Mouse (Mus musculus) cerebellum, adult 2 months (tissue): ENCODE results near the gene Kbtbd13. TPM values are rescaled to one million over a fixed set of nuclear protein-coding genes. Genes with fewer than 3 reads are reported as not detected.

Experiments
- DNase-seq, 2 experiments: peaks; one replicate each; pipeline ENCODE4 v3.0.0; 2021
- H3K27ac ChIP-seq: fragments of 200-500 bp; 2 replicates; pipeline ENCODE4 v1.5.1; 2012; ENCODE audit warnings: low read length, control low read depth, inconsistent platforms; ENCODE audit not compliant: insufficient read depth
- H3K27me3 ChIP-seq: fragments of 200-500 bp; 2 replicates; pipeline ENCODE4 v1.6.1; 2012; ENCODE audit warnings: inconsistent platforms, mild to moderate bottlenecking, low read length, moderate library complexity; ENCODE audit not compliant: control insufficient read depth, insufficient read depth
- H3K4me1 ChIP-seq: fragments of 200-500 bp; 2 replicates; pipeline ENCODE4 v1.6.1; 2011; ENCODE audit warnings: low read length; ENCODE audit not compliant: control insufficient read depth, insufficient read depth
- H3K4me3 ChIP-seq: fragments of 200-500 bp; replicated peaks from 2 replicates; pipeline ENCODE3; 2011; ENCODE audit warnings: mild to moderate bottlenecking, low read depth, low read length, control low read depth; ENCODE audit not compliant: insufficient read depth
- CTCF ChIP-seq: fragments of 200-500 bp; IDR thresholded peaks from 2 replicates; pipeline ENCODE4 v1.5.1; 2011; ENCODE audit warnings: low read depth, mild to moderate bottlenecking, control low read depth, low read length, moderate library complexity, borderline replicate concordance; ENCODE audit not compliant: insufficient read depth
- POLR2A ChIP-seq: fragments of 200-500 bp; IDR thresholded peaks from 2 replicates; pipeline ENCODE4 v1.6.1; 2011; ENCODE audit warnings: low read length, control low read depth, borderline replicate concordance; ENCODE audit not compliant: insufficient read depth
- WGBS: fragments of 180-500 bp; shearing (Covaris S2); methylation state at CpG from one replicate; pipeline ENCODE4 v1.1.7; 2018; 5-methylcytosine and 5-hydroxymethylcytosine counted together
- polyA plus RNA-seq: library from polyadenylated mRNA; depleted of rRNA; stranded (reverse); fragments of >200 nt; gene quantifications from 2 replicates; pipeline ENCODE4 v1.2.3, GENCODE M21; 2012

The Kbtbd13 gene
- polyA plus RNA-seq, 1 experiment, result 0.11 TPM

DNA sequence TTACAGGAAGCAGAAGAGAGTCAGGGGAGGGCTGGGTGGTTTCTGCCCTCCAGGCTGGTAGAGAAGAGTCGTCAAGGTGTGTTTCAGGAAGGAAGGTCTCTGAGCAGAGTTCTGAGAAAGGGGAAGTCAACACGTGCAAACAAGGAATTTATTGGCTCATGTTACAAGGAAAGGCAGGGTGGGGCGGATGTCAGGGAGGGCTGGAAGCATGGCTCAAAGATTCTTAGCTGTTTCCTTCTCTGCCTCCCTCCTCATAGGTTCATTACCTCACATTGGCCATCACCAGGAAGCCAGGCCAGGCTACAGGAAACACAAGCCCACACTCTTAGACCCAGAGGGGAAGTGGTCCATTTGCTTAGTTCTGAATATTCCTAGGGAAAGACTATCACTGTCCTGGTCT lies 32.9 kb upstream of the Kbtbd13 start:
- 56% methylated on average over 3 of the region's 3 CpGs for WGBS
- Histone ChIP-seq H3K27me3 (no peaks in the 10 kb centered on the region), H3K4me1 (no peaks in the 10 kb centered on the region), H3K4me3 (no peak overlapping the region), H3K27ac (no peak overlapping the region)
- TF ChIP-seq POLR2A (no peak), CTCF (no peak)
- DNase-seq, result no peak

DNA sequence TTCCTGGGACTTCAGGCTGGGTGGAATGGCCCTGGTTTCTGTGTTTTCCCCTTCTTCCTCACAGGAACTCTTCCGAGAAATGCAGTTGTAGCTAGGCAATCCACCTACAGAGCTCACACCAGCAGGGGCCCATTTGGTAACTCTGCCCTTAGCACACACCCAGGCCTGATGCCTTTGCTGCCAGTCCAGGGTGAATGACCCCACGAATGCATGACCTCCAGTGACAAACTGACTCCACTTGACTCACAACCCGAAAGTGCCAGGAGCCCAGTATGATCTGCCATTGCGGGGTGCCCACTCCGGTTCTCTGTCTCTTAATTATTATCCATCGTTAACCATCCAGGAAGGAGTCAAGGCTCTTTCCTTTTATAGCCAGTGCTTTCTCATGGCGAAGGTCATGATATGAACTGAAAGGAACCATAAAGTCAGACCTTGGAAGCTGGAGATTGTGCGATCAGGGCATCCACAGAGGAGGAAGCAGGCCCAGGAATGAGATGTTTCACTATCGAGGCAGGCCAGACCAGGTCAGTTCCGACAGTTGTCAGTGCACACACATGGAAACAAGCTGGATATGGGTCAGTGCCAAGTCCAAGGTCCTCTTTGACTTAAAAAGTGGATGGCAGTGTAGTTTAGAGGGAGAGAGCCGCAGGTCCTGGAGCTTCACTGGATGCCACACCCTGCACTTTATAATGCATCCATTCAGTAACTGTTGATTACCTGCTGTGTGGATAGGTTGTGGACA lies 31.5 kb upstream of the Kbtbd13 start, which contains the start of gene Slc51b:
Slc51b (minus strand) TSS at position 196 of the 742 bp plus-strand sequence.
- Histone ChIP-seq H3K27me3 (no peaks in the 10 kb centered on the region), H3K4me1 (no peaks in the 10 kb centered on the region), H3K27ac (no peak within 1 kb of the TSS), H3K4me3 (no peak within 1 kb of the TSS)
- DNase-seq, result no peak
- TF ChIP-seq CTCF (no peak), POLR2A (no peak)
- 72% methylated on average over 11 of the region's 11 CpGs for WGBS

DNA sequence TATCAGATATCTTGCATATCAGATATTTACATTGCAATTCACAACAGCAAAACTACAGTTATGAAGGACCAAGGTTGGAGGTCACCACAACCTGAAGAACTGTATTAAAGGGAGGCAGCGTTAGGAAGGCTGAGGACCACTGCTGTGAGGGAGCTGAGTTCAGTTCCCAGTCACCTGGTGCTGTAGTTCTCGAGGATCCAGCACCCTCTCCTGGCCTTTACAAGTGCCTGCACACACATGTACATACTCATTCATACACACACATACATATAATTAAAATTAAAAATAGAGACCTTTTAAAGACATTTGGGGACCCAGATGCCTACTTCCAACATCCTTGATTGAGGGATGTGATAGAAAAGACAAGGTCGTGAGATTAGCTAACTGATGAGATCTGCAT lies 28.2 kb upstream of the Kbtbd13 start:
- 68% methylated on average over 3 of the region's 3 CpGs for WGBS
- TF ChIP-seq POLR2A (no peak), CTCF (no peak)

DNA sequence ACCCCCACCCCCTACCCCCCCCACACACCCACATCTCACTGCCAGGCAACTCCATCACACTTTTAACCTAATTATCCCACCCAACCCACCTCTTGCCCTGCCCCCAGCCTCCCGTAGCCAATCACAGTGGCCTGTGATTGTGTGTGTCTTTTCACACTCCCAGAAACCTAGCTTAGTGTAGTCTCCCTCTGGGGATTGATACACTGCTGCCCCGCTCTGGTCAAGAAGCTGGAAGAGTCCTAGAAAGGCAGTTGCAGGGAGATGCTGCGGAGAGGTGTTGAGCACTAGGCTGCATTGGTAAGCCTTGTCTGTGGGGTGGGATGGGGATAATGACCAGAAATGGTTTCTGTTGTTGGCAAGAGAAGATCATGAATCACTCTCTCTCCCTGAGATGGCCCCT lies 26.3 kb upstream of the Kbtbd13 start:
- no peak overlapping the region for H3K27ac ChIP-seq
- 47% methylated on average over 3 of the region's 3 CpGs for WGBS
- no peaks in the 10 kb centered on the region for H3K4me1 ChIP-seq
- no peak for DNase-seq
- no peaks in the 10 kb centered on the region for H3K27me3 ChIP-seq
- no peak for TF ChIP-seq POLR2A
- peak; percentile 8; the same call in 1 of the 2 replicates for TF ChIP-seq CTCF
- H3K4me3 ChIP-seq, result no peak overlapping the region

More for the DNA sequence above, 28.2 kb upstream of the Kbtbd13 start:
- Histone ChIP-seq H3K27ac (no peak overlapping the region), H3K27me3 (no peaks in the 10 kb centered on the region), H3K4me1 (no peaks in the 10 kb centered on the region), H3K4me3 (no peak overlapping the region)
- DNase-seq, result no peak

DNA sequence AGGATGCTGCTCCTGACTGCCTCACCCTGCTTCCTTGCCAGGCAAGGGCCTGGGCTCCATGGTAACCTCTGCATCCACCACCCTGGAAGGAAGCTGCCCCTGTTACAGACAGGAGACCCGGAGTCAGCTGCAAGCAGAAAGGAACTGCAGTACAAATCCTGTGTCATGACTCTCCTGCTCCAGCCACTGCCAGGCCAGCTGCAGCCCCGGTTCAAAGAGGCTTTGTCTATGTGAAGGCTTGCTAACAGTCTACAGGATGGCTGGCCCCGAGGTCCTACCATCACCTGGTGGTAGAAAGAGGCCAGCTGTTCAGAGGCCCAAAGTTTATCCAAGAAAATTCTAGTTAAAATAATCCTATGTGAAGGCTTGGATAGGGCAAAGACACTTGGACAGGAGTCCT lies 19.9 kb upstream of the Kbtbd13 start:
- DNase-seq, result no peak
- Histone ChIP-seq H3K4me1 (no peaks in the 10 kb centered on the region), H3K4me3 (no peak overlapping the region), H3K27ac (no peak overlapping the region; the same call in 1 of the 2 replicates), H3K27me3 (no peaks in the 10 kb centered on the region)
- WGBS, result 61% methylated on average over 3 of the region's 3 CpGs
- TF ChIP-seq POLR2A (no peak), CTCF (no peak)

DNA sequence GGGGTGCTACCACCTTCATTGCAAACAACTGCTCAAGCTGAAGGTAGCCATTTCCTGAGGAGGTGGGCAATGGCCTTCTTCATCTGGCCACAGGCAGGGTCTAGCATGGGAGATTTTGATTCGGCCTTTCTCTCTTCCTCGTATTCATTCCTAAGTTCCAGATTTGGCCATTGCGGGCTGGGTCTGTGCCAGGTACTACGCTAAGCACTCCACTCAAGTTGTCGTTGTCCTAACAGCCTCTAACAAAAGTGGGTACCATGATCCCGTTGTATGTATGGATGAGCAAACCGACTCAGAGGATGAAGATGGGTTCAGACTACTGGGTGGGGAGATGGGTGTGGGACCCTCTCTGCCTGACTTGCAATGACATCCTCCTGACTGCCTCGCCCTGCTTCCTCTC lies 18.9 kb upstream of the Kbtbd13 start:
- H3K4me1 ChIP-seq, result no peaks in the 10 kb centered on the region
- no peak overlapping the region for H3K27ac ChIP-seq
- H3K27me3 ChIP-seq, result no peaks in the 10 kb centered on the region
- TF ChIP-seq POLR2A, result no peak
- TF ChIP-seq CTCF, result no peak
- no peak overlapping the region for H3K4me3 ChIP-seq
- no peak for DNase-seq
- 84% methylated on average over 8 of the region's 8 CpGs for WGBS

DNA sequence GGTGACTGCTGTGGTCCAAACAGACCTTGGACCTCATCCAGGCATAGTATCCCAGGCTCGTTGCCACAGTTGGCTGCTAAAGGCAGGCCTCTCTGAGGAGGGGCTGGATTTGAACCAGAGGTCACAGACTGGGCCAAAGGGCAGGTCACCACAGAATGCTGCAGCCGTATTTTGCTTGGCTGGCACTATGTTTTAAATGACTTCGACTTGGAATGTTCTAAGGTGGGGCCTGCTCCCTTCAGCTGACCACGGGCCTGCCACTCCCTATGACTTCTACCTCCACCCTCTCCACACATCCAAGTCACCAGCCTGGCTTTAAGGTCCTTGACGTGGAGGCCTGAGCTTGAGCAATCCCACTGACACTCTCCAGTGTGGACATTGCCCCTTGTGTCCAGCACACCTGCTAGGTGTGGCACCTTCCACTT lies 17.4 kb upstream of the Kbtbd13 start:
- DNase-seq, result no peak
- no peak overlapping the region for H3K4me3 ChIP-seq

DNA sequence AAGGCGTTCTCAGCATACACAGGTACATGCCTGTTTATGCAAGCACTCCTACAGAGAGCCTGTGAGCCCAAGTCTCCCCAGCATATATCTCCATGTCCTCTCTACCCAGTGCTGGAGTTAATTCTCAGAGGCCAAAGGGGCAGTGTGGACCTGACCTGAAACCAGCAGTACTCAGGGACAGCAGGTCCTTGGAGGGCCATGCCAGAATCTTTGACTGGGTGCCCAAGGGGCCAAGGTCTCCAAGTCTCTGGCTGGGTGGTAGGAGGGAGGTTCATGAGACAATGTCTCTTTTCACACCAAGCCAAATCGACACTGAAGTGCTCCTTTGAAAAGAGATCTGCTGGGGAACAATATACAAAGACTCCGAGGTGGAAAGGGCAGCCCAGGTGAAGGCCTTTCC lies 16.4 kb upstream of the Kbtbd13 start:
- no peak for DNase-seq
- 83% methylated on average over 3 of the region's 3 CpGs for WGBS
- TF ChIP-seq POLR2A, result no peak
- TF ChIP-seq CTCF, result no peak

More for the DNA sequence above, 17.4 kb upstream of the Kbtbd13 start:
- no peak overlapping the region for H3K27ac ChIP-seq
- no peak for TF ChIP-seq POLR2A
- no peak for TF ChIP-seq CTCF
- 59% methylated on average over 5 of the region's 5 CpGs for WGBS
- no peaks in the 10 kb centered on the region for H3K27me3 ChIP-seq
- no peaks in the 10 kb centered on the region; the same call in 1 of the 2 replicates for H3K4me1 ChIP-seq

More for the DNA sequence above, 16.4 kb upstream of the Kbtbd13 start:
- H3K27ac ChIP-seq, result no peak overlapping the region
- no peak overlapping the region for H3K4me3 ChIP-seq
- H3K4me1 ChIP-seq, result no peaks in the 10 kb centered on the region; the same call in 1 of the 2 replicates
- no peaks in the 10 kb centered on the region for H3K27me3 ChIP-seq
